Mouse (Mus musculus) brain, embryonic 14.5 days (tissue): ENCODE measurements at regions not wholly inside any gene's neighbourhood (a gene's known extent, or its start where the extent isn't known, plus 50 kb on each side); places are given as distances from the start of the nearest gene placed in this dataset.

Experiments
- CTCF ChIP-seq: fragments of 200-500 bp; IDR thresholded peaks from 2 replicates; pipeline ENCODE4 v1.5.1; 2012; ENCODE audit warnings: inconsistent platforms, mild to moderate bottlenecking, moderate library complexity, borderline replicate concordance; ENCODE audit not compliant: insufficient read depth, insufficient read length; ENCODE audit errors: extremely low read depth
- POLR2A ChIP-seq: fragments of 200-500 bp; IDR thresholded peaks from 2 replicates; pipeline ENCODE4 v1.6.1; 2012; ENCODE audit warnings: mild to moderate bottlenecking, inconsistent platforms, borderline replicate concordance; ENCODE audit not compliant: poor library complexity, insufficient read depth, insufficient read length, severe bottlenecking; ENCODE audit errors: extremely low read depth

DNA sequence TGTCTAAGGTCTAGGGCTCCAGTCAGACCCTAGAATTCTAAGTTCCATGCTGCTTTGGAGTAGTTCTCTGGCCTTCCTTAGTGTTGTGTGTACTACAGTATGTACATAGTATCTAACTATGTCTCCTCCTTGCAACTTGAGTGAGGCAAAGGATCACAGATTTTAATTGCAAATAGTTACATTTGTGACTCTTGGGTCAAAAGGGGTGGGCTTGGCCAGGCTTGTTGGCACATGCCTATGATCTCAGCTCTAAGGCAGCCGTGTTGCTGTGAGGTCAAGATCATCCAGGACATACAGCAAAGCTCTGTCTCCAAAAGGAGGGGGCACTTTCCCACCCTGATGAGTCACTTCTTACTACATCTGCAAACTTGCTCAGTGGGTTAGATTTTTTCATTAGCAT, 89.8 kb upstream of the Cpm start:
- TF ChIP-seq CTCF: no peak
- no peak for TF ChIP-seq POLR2A
